Mouse (Mus musculus) retina, postnatal 1 day (tissue): ENCODE data around the gene Olfr1048.
"Not testable (repeated sequence)": the region's sequence is repeated elsewhere in the genome, so short reads cannot be mapped to it uniquely, and the experiment has no call there.

Source experiments
- DNase-seq: peaks from one replicate; pipeline ENCODE4 v3.0.0-alpha.2; 2012

Olfr1048 gene

GRCm38 (mm10) chr2:86240189-86240588 lies at the start of gene Olfr1048:
Gene Olfr1048 (minus strand): TSS chr2:86240289.
- no peak for DNase-seq

GRCm38 (mm10) chr2:86278988-86279387 lies 38.9 kb upstream of the Olfr1048 start, which contains the start of gene Olfr1051:
Gene Olfr1051 (minus strand): TSS chr2:86279088.
- DNase-seq = not testable (repeated sequence)

- DNase-seq = not testable (repeated sequence)
Observed at GRCm38 (mm10) chr2:86258228-86258627, 18.1 kb upstream of the Olfr1048 start, which contains the start of gene Olfr1049. Gene Olfr1049 (minus strand): TSS chr2:86258328.

GRCm38 (mm10) chr2:86231301-86231700 lies 8.8 kb downstream of the Olfr1048 start, which contains the start of gene Olfr1047:
Gene Olfr1047 (minus strand): TSS chr2:86231401.
- DNase-seq = no peak

- DNase-seq = no peak
Observed at GRCm38 (mm10) chr2:86219214-86219613, 20.9 kb downstream of the Olfr1048 start, which contains the start of gene Olfr1046. Gene Olfr1046 (minus strand): TSS chr2:86219314.

- DNase-seq = no peak
Observed at GRCm38 (mm10) chr2:86202909-86203308, 37.2 kb downstream of the Olfr1048 start, which contains the start of gene Olfr1045. Gene Olfr1045 (minus strand): TSS chr2:86203009.

GRCm38 (mm10) chr2:86195863-86196262 lies 44.2 kb downstream of the Olfr1048 start:
- DNase-seq = no peak

- no peak for DNase-seq
Observed at GRCm38 (mm10) chr2:86185583-86185982, 54.5 kb downstream of the Olfr1048 start, which contains the start of gene Olfr52. Gene Olfr52 (minus strand): TSS chr2:86185683.
